Mouse (Mus musculus): ENCODE measurements around the gene Tlr7. TPM values are rescaled to one million over a fixed set of nuclear protein-coding genes. Genes with fewer than 3 reads are reported as not detected.
"Not testable (repeated sequence)": the region's sequence is repeated elsewhere in the genome, so short reads cannot be mapped to it uniquely, and the experiment has no call there.

Tlr7 gene
- total RNA-seq (2021): 1 to 10 TPM; 1.9 to 2.9 TPM
- long read RNA-seq, experiment 1, partial matches to known transcripts: 0 of 1 reads
- long read RNA-seq, experiment 1, other reads (novel, unspliced or antisense): 0 of 1 reads
- long read RNA-seq, experiment 2, partial matches to known transcripts: 0 of 2 reads
- long read RNA-seq, experiment 2, other reads (novel, unspliced or antisense): 0 of 2 reads

- no peak for DNase-seq (ENCODE audit: low spot score in 2 of 2)
These were observed at the start of gene Tlr7 for GRCm38 (mm10) chrX:167330399-167330798. Tlr7 (minus strand) TSS chrX:167330558.

- DNase-seq (ENCODE audit: low spot score in 2 of 2): no peak
These were observed 49.7 kb upstream of the Tlr7 start for GRCm38 (mm10) chrX:167380073-167380472.

GRCm38 (mm10) chrX:167361231-167361630 lies 30.9 kb upstream of the Tlr7 start:
- not testable (repeated sequence) for DNase-seq (ENCODE audit: low spot score in 2 of 2)

GRCm38 (mm10) chrX:167359704-167360103 lies 29.3 kb upstream of the Tlr7 start:
- DNase-seq (ENCODE audit: low spot score in 2 of 2): no peak

GRCm38 (mm10) chrX:167357415-167357814 lies 27.1 kb upstream of the Tlr7 start:
- no peak for DNase-seq (ENCODE audit: low spot score in 2 of 2)

GRCm38 (mm10) chrX:167355965-167356364 lies 25.6 kb upstream of the Tlr7 start:
- DNase-seq (ENCODE audit: low spot score in 2 of 2): no peak

GRCm38 (mm10) chrX:167353617-167354016 lies 23.3 kb upstream of the Tlr7 start:
- no peak for DNase-seq (ENCODE audit: low spot score in 2 of 2)

- DNase-seq (ENCODE audit: low spot score in 2 of 2): no peak
These were observed 16.1 kb upstream of the Tlr7 start for GRCm38 (mm10) chrX:167346440-167346839.

GRCm38 (mm10) chrX:167344356-167344755 lies 14.0 kb upstream of the Tlr7 start:
- no peak for DNase-seq (ENCODE audit: low spot score in 2 of 2)

GRCm38 (mm10) chrX:167341811-167342210 lies 11.5 kb upstream of the Tlr7 start:
- DNase-seq (ENCODE audit: low spot score in 2 of 2): no peak

GRCm38 (mm10) chrX:167340190-167340589 lies 9.8 kb upstream of the Tlr7 start:
- DNase-seq (ENCODE audit: low spot score in 2 of 2): no peak

GRCm38 (mm10) chrX:167337990-167338389 lies 7.6 kb upstream of the Tlr7 start:
- DNase-seq (ENCODE audit: low spot score in 2 of 2): no peak

- no peak for DNase-seq (ENCODE audit: low spot score in 2 of 2)
These were observed 4.2 kb upstream of the Tlr7 start for GRCm38 (mm10) chrX:167334571-167334970.

- no peak for DNase-seq (ENCODE audit: low spot score in 2 of 2)
These were observed 2.2 kb upstream of the Tlr7 start for GRCm38 (mm10) chrX:167332607-167333006.

- DNase-seq (ENCODE audit: low spot score in 2 of 2): no peak
These were observed 635 bp upstream of the Tlr7 start for GRCm38 (mm10) chrX:167330993-167331392.

- no peak for DNase-seq (ENCODE audit: low spot score in 2 of 2)
These were observed 738 bp downstream of the Tlr7 start for GRCm38 (mm10) chrX:167329620-167330019.

GRCm38 (mm10) chrX:167329098-167329497 lies 1.3 kb downstream of the Tlr7 start:
- DNase-seq (ENCODE audit: low spot score in 2 of 2): no peak

GRCm38 (mm10) chrX:167328519-167328918 lies 1.8 kb downstream of the Tlr7 start:
- no peak for DNase-seq (ENCODE audit: low spot score in 2 of 2)

GRCm38 (mm10) chrX:167323742-167324141 lies 6.6 kb downstream of the Tlr7 start:
- DNase-seq (ENCODE audit: low spot score in 2 of 2): no peak

GRCm38 (mm10) chrX:167321233-167321806 lies 9.0 kb downstream of the Tlr7 start:
- no peak for DNase-seq (ENCODE audit: low spot score in 2 of 2)

- no peak for DNase-seq (ENCODE audit: low spot score in 2 of 2)
These were observed 11.4 kb downstream of the Tlr7 start for GRCm38 (mm10) chrX:167318819-167319396.

GRCm38 (mm10) chrX:167315766-167316165 lies 14.6 kb downstream of the Tlr7 start:
- no peak for DNase-seq (ENCODE audit: low spot score in 2 of 2)

Data from gastrocnemius, postnatal 4 days (tissue).